Mouse (Mus musculus): ENCODE results near the gene Hira.
"Not testable (repeated sequence)": the region's sequence is repeated elsewhere in the genome, so short reads cannot be mapped to it uniquely, and the experiment has no call there.

The Hira gene

GRCm38 (mm10) chr16:18916064-18916463 lies 39.2 kb downstream of the Hira start:
- DNase-seq (ENCODE audit: low read depth in 2 of 2, low spot score in 2 of 2) = no peak

- no peak for DNase-seq (ENCODE audit: low read depth in 2 of 2, low spot score in 2 of 2)
Observed at GRCm38 (mm10) chr16:18921771-18922170, 44.9 kb downstream of the Hira start.

GRCm38 (mm10) chr16:18927963-18928362 lies 51.1 kb downstream of the Hira start:
- DNase-seq (ENCODE audit: low read depth in 2 of 2, low spot score in 2 of 2) = no peak

GRCm38 (mm10) chr16:18938321-18939082 lies 61.7 kb downstream of the Hira start:
- DNase-seq (ENCODE audit: low read depth in 2 of 2, low spot score in 2 of 2) = no peak

GRCm38 (mm10) chr16:18943906-18944305 lies 67.1 kb downstream of the Hira start:
- DNase-seq (ENCODE audit: low read depth in 2 of 2, low spot score in 2 of 2) = no peak

GRCm38 (mm10) chr16:18948941-18949340 lies 72.1 kb downstream of the Hira start:
- DNase-seq (ENCODE audit: low read depth in 2 of 2, low spot score in 2 of 2) = no peak

GRCm38 (mm10) chr16:18950351-18950750 lies 73.5 kb downstream of the Hira start:
- DNase-seq (ENCODE audit: low read depth in 2 of 2, low spot score in 2 of 2) = no peak

- no peak for DNase-seq (ENCODE audit: low read depth in 2 of 2, low spot score in 2 of 2)
Observed at GRCm38 (mm10) chr16:18952813-18953212, 76.0 kb downstream of the Hira start.

- no peak for DNase-seq (ENCODE audit: low read depth in 2 of 2, low spot score in 2 of 2)
Observed at GRCm38 (mm10) chr16:18955070-18955469, 78.2 kb downstream of the Hira start.

- no peak for DNase-seq (ENCODE audit: low read depth in 2 of 2, low spot score in 2 of 2)
Observed at GRCm38 (mm10) chr16:18963486-18963885, 86.6 kb downstream of the Hira start.

- DNase-seq (ENCODE audit: low read depth in 2 of 2, low spot score in 2 of 2) = no peak
Observed at GRCm38 (mm10) chr16:18969420-18970128, 92.7 kb downstream of the Hira start.

GRCm38 (mm10) chr16:18970837-18971236 lies 94.0 kb downstream of the Hira start:
- no peak for DNase-seq (ENCODE audit: low read depth in 2 of 2, low spot score in 2 of 2)

- not testable (repeated sequence) for DNase-seq (ENCODE audit: low read depth in 2 of 2, low spot score in 2 of 2)
Observed at GRCm38 (mm10) chr16:18975665-18976064, 98.8 kb downstream of the Hira start.

- no peak for DNase-seq (ENCODE audit: low read depth in 2 of 2, low spot score in 2 of 2)
Observed at GRCm38 (mm10) chr16:18976315-18976714, 99.5 kb downstream of the Hira start.

- no peak for DNase-seq (ENCODE audit: low read depth in 2 of 2, low spot score in 2 of 2)
Observed at GRCm38 (mm10) chr16:18986381-18986780, 109.5 kb downstream of the Hira start.

- DNase-seq (ENCODE audit: low read depth in 2 of 2, low spot score in 2 of 2) = no peak
Observed at GRCm38 (mm10) chr16:18986860-18987259, 110.0 kb downstream of the Hira start.

- DNase-seq (ENCODE audit: low read depth in 2 of 2, low spot score in 2 of 2) = not testable (repeated sequence)
Observed at GRCm38 (mm10) chr16:19002610-19003389, 126.0 kb downstream of the Hira start.

- DNase-seq (ENCODE audit: low read depth in 2 of 2, low spot score in 2 of 2) = no peak
Observed at GRCm38 (mm10) chr16:19003757-19004156, 126.9 kb downstream of the Hira start.

- DNase-seq (ENCODE audit: low read depth in 2 of 2, low spot score in 2 of 2) = no peak
Observed at GRCm38 (mm10) chr16:19005298-19005697, 128.5 kb downstream of the Hira start.

GRCm38 (mm10) chr16:19006715-19007114 lies 129.9 kb downstream of the Hira start:
- DNase-seq (ENCODE audit: low read depth in 2 of 2, low spot score in 2 of 2) = no peak

- DNase-seq (ENCODE audit: low read depth in 2 of 2, low spot score in 2 of 2) = not testable (repeated sequence)
Observed at GRCm38 (mm10) chr16:19007186-19007591, 130.4 kb downstream of the Hira start.

- DNase-seq (ENCODE audit: low read depth in 2 of 2, low spot score in 2 of 2) = no peak
Observed at GRCm38 (mm10) chr16:19010710-19011109, 133.9 kb downstream of the Hira start.

Measured in CD8-positive naive resting alpha-beta T cell, adult 2 months (primary cell).